Mouse (Mus musculus) ES-Bruce4 (cell line): Measurements from ENCODE around the gene Sgsm2.

ENCODE experiments used
- CTCF ChIP-seq: IDR thresholded peaks from one replicate; pipeline ENCODE4 v1.8.1; 2011; ENCODE audit warnings: low read depth, low read length
- POLR2A ChIP-seq: IDR thresholded peaks from one replicate; pipeline ENCODE4 v1.8.1; 2011; ENCODE audit warnings: low read length; ENCODE audit not compliant: insufficient read depth

GRCm38 (mm10) chr11:74863471-74863870, 33.4 kb downstream of the Sgsm2 start:
- TF ChIP-seq CTCF (peak; percentile 62), POLR2A (no peak)
